Mouse (Mus musculus): Measurements from ENCODE around the gene Gm20773. TPM values are rescaled to one million over a fixed set of nuclear protein-coding genes. Genes with fewer than 3 reads are reported as not detected.
"Not testable (repeated sequence)": the region's sequence is repeated elsewhere in the genome, so short reads cannot be mapped to it uniquely, and the experiment has no call there.

Gm20773 gene
- not detected in 2 replicates for polyA plus RNA-seq (2014; fragmentation: Nextera tagmentation; extraction: Ambion mirVana)

DNA sequence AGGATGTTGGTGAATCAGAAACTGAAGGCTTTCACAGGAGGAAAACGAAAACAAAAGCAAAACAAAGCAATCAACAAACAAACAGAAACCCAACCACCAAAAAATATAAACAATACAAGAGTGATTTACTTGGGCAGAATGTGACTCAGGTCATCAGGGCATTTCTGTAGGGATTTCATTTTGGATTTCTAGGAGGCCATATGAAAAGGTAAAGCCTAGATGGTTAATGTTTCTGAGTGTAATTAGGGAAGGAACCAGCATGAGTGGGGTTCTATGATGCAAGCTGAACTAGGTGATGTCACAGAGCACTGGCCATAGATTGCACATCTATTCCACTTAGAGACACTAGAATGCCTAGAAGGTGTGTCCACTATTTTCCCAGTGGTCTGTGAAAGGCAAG is at the start of gene Gm20773:
Gene Gm20773, plus strand, starts transcription at position 301 of the 400 bp plus-strand sequence.
- H3K27me3 ChIP-seq (ENCODE audit: control insufficient read depth, insufficient read depth, low read length); H3K36me3 ChIP-seq (ENCODE audit: control insufficient read depth, insufficient read depth, low read length); ATAC-seq (ENCODE audit: low FRiP score, low TSS enrichment); H3K4me3 ChIP-seq (ENCODE audit: low read length); H3K9ac ChIP-seq (ENCODE audit: low read depth, low read length); H3K4me1 ChIP-seq (ENCODE audit: control insufficient read depth, insufficient read depth, low read length); H3K9me3 ChIP-seq (ENCODE audit: control insufficient read depth, low read length); H3K27ac ChIP-seq (ENCODE audit: low read depth, low read length); H3K4me2 ChIP-seq (replicated peaks; ENCODE audit: low read depth, low read length): not testable (repeated sequence)
- no CpG with 5 or more reads among the region's 1 CpGs for WGBS

- H3K4me1 ChIP-seq (ENCODE audit: control insufficient read depth, insufficient read depth, low read length); H3K9me3 ChIP-seq (ENCODE audit: control insufficient read depth, low read length); ATAC-seq (ENCODE audit: low FRiP score, low TSS enrichment); H3K36me3 ChIP-seq (ENCODE audit: control insufficient read depth, insufficient read depth, low read length); H3K4me3 ChIP-seq (ENCODE audit: low read length); H3K27ac ChIP-seq (ENCODE audit: low read depth, low read length); H3K4me2 ChIP-seq (replicated peaks; ENCODE audit: low read depth, low read length); H3K9ac ChIP-seq (ENCODE audit: low read depth, low read length); H3K27me3 ChIP-seq (ENCODE audit: control insufficient read depth, insufficient read depth, low read length): not testable (repeated sequence)
- no CpG with 5 or more reads among the region's 3 CpGs for WGBS
Observed at GRCm38 (mm10) chrY:13465479-13465878, 28.3 kb upstream of the Gm20773 start, which contains the start of gene Gm21866. Gene Gm21866 (minus strand): TSS chrY:13465579.

Other genes starting within 250 kb of the Gm20773 start
- gene Gm21440, start 241.6 kb upstream of the Gm20773 start, polyA plus RNA-seq (2014; fragmentation: Nextera tagmentation; extraction: Ambion mirVana) = not detected in 2 replicates
- not detected in 2 replicates for gene Gm21454, start 241.6 kb upstream of the Gm20773 start, polyA plus RNA-seq (2014; fragmentation: Nextera tagmentation; extraction: Ambion mirVana)
- gene Gm21725, start 145.0 kb upstream of the Gm20773 start, polyA plus RNA-seq (2014; fragmentation: Nextera tagmentation; extraction: Ambion mirVana) = not detected in 2 replicates
- gene Gm21866, start 28.4 kb upstream of the Gm20773 start, polyA plus RNA-seq (2014; fragmentation: Nextera tagmentation; extraction: Ambion mirVana) = not detected in 2 replicates

Measured in kidney, embryonic 14.5 days (tissue).